Mouse (Mus musculus) gastrocnemius, postnatal 4 days (tissue): ENCODE measurements around the gene Isyna1. TPM values are rescaled to one million over a fixed set of nuclear protein-coding genes. Genes with fewer than 3 reads are reported as not detected.

Experiments
- DNase-seq, 2 experiments: peaks; one replicate each; pipeline ENCODE4 v3.0.0; 2021 to 2022; ENCODE audit warnings: low spot score in 2 of 2, mixed read lengths in 2 of 2
- total RNA-seq, 2 experiments: library from RNA; stranded (reverse); gene quantifications; 2 replicates each; pipeline ENCODE4 v1.2.3; 2021

Isyna1 gene
- total RNA-seq, 2 experiments from 2014 or later = 22.8 to 31.3 TPM

DNA sequence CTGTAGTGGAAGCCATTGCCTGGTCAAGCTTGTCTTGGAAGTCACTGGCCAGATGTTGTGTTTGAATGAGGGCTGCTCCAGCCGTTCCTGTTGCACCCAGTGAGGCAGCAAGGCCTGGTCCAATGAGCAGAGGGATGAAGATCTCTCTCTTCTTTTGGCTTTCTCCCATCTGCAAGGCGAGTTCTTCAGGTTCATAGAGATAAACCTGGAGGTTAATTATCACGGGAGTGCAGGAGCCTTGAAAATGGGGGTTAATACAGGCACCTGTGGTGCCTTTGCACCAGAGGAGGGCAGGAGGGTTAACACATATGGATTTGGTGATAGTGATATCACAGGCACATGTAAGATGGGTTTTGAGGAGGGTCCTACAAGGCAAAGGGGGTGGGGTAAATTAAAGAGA lies 28.0 kb downstream of the Isyna1 start:
- no peak for DNase-seq

DNA sequence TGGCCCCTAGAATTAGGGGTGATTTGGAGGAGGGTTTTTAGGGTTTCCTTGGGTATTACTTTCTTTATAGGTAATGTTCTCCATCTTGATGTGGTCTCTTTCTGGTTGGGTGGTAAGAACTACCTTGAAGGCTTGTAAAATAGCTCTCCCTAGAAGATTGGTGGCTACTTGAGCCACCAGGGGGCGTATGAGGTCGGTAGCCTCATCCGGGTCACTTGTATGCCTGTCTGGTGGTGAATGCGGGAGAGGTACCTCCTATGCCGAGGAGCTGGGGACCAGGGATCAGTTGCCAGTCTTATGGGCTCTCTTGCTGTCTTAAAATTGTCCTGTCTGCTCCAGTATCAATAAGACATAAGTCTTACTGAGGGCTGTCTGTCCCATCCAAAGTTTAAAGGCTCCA lies 30.9 kb downstream of the Isyna1 start:
- peak in 1 of 2 experiments; percentile 57 for DNase-seq

DNA sequence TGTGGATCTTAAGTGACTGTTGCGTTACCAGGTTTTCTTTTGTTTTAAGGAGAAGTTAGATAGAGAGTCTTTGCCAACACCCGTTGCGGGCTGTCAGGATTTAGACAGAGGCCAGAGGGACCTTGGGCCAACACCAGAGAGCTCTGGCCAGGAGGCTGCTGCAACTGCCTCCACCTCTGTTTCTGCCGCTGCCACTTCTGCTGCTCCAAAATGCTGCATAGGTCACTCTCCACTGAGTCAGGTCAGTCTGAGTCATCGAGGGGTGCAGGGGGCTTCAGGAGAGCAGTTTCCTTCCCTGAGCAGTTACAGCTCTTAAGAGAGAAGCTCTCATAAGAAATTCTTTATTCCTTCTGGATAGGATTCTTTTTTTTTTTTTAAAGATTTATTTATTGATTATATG lies 32.9 kb downstream of the Isyna1 start:
- no peak for DNase-seq

DNA sequence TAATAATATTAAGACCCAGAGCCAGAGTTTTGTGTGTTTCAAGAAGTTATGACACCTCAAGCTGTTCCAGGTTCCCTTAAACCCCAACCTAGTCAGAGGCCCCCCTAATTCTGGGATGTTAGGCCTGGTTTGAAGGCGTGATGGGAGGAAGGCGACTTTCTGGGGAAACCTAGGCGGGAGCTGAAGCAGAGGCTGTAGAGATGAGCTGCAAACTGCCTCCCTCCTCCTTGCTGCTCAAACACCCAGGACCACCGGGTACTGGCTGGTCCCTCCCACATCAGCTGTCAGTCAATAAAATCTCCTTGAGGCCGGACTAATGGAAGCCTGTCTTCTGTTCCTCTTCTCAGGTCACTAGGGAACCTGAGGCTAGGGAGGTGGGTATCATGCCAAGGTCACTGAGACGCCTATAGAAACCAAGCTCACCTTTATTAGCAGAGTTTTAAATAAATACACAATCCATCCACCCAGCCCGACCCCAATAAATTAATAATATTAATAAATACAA lies 34.9 kb downstream of the Isyna1 start:
- DNase-seq = no peak

DNA sequence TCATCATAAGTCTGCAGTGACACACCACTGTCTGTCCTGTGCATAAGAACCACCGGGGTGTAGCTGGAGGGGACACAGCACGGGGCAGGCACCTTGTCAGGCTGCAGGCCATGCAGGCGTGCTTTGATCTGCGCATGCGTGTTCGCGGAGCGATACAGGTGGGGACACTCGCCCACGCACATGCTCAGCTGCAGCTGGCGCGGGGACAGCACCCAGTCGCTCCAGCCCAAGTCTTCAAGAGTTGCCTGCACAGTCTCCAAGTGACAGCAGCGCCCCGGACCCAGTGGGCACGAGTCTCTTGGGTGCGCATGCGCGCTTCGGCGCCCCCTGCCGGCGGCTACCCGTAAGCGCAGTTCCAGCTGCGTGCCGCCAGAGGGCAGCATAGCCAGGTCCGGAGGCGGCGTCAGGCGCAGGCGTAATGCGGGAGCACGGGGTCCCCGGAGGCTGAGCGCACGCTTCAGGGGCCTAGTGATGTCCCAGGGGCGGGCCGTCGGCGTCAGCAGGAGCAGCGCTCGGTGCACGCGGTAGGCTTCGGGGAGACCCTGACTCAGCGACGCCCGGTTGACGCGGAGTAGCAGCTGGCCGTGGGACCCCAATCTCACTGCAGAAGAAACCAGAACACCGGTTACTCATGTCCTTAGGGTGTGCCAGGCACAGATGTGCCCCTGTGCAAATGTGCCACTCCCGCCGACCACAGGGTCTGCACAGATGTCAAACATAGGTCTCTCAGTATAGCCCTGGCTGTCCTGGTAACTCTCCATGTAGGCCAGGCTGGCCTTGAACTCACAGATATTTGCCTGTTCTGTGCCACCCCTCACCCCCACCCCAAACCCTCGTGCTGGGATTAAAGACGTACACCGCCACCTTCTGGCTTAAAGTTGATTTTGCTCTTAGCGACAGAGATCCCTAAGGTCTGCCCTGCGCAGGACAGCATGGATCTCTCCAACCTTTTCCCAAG lies 35.7 kb downstream of the Isyna1 start:
- DNase-seq = peak; percentile 73 to 85

DNA sequence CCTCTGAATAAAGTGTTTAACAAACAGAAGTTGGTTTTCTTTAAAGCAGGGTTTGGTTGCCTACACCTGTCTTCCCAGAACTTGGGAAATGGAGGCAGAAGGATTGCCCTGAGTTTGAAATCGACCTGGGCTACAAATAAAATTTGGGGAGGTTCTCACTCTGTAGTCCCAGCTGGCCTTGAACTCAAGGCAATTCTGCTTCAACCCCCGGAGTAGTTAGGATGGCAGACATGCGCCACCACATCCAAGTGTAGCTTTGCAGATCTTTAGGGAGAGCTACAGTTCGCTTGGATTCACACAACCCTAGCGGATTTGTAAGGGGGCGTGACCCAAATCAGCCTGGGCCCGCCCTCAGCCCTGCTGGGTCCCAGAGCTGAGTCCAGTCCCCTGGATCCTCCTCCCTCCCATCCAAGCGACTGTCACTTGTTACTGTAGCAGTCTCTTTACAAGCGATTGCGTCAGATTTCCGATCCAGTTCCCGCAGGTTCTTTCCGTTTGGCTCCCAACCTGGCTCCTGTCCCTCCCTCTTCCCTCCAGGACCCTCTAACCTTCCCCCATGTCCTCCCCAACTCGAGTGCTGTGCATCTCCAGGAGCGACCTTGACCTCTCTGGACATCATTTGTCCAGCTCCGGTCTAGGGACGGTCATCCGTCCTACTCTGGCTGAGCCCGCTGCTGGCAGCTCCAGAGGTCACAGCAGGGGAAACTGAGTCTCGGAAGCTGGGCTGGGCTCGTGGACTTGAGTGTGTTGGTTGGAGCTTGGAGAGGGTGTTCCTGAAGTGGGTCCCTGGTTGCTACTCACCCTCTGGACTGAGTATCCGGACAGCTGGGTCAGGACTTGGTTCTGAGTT lies 36.6 kb downstream of the Isyna1 start:
- DNase-seq = peak in 1 of 2 experiments; percentile 59

DNA sequence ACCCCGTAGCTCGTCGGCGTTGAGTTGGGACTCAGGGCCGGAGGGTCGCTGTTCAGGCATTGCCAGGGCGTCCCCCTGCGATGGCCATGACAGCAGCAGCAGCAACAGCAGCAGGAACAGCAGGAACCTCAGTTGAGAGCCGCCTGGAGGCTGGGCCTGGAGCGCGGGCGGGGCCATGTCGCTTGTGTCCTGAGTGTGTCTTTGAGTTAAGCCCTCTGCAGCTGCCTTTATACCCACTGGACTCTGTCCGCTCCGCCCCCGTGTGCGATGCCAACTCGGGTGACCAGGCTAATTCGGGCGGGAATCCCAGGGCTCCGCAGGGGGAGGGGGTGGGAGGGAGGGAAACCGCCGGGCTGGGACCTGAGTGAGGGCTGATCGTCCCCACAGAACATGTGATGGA lies 37.3 kb downstream of the Isyna1 start:
- no peak for DNase-seq

DNA sequence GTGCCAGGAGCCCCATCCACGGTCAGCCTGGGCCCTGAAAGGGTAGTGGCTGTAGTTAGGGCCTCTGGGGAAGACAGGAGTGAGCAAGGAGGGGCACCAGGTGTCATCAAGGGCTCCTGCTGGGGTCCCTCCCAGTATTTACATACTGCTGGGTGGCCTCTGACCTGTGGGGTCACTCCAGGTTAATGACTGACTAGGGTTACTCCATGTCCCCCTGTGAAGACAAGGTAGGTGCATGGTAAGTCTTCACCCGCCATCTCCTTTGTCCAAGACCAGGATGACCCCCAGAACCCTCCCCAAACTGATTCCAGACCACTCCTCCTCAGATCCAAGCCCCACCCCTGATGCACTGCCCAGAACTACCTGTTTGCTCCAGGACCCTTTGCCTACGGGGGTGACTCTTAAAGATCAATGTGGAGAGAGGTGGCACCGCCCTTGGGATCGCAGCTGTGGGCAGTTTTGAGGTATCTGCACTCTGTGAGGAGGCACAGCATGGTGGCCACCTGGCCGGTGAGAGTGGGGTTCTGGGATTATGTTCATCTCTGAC lies 38.2 kb downstream of the Isyna1 start, which contains the start of gene Gdf15:
Gdf15 (minus strand) TSS at position 111 of the 547 bp plus-strand sequence.
- DNase-seq = no peak

DNA sequence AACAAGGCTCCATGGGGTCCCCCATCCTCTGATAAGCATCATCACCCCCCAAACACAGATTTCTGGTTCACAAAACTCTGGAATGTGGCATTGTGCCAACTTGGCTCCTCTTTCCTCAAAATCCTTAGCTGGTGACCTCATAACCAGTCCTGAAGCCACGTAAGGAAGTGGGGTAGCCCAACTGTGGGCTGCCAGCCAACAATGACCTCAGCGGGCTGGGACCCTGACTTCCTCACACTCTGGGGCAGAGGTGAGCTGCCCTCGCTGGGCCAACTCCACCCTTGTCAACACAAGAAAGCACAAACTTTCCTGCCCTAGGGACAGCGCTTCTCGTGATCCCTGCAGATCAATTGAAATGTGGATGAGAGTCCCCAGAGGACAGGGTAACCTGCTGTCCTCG lies 39.9 kb downstream of the Isyna1 start:
- DNase-seq = peak in 1 of 2 experiments; percentile 67

DNA sequence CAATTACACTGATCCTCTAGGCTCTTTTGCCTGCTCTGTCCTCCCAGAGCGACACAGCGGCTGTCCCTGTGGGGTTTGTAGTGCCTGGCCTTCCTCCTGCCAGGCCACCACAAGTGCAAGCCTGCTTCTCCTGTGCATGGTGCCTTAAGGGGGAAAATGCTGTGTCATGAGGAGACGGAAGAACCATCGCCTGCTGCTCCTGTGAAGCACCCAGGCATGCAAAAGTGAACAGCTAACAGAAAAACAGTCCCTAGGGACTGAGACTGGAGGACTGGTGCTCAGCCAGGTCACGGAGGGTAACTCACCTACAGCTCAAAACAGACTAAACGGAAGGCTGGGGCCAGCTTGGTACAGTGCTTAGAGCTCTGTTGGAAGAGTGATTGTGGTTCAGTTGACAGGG lies 41.4 kb downstream of the Isyna1 start:
- DNase-seq = no peak

DNA sequence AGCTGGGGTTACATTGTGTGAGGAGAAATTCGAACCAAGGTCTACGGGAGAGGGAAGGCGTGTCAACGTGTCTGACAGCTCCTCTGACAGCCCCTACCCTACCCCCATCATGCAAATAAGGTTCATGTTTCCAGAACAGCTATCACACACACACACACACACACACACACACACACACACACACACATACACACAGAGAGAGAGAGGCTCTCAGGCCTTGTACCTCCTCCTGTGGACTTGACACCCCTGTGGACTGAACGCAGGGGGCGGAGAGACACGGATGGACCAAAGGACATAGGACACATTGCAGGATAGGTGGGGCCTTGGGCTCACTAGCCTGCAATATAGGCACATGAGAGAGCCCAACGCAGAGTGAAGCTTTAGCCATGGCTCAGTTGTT lies 42.7 kb downstream of the Isyna1 start:
- DNase-seq = no peak

DNA sequence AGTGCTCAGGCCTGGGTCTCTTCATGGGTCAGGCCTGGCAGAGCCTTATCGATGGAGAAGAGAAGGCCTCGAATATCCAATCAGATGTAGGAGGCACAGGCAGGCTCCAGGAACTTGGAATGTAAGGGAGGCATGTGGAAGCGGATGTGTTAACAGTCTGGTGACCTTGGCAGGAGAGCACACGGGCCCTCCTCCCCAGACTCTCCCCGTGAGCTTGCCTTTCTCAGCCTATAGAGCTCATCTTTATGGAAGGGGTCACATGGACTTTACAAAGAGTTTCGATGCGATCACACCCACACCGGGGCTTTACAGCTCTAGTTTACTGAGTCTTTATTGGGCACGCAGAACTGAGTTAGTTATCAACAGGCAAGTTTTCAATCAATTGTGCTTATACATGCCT lies 44.6 kb downstream of the Isyna1 start:
- DNase-seq = no peak

DNA sequence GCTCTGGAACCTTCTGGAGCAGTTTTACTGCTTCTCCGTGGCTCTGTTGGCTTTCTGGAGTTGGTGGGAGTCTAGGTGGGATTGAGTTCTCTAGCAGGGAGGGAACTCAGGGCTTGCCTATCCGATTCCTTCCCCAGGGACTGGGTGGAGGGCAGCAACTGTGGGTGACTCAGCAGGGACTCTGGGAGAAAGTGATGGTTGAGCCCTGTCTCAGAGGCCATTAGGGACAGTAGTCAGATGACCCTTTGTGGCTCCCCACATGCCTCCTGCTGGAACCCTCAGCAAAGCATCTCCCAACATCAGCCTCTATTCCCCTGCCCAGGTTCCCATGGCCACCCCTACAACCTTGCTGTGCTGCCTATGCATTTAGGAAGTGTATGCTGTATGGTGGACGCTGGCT lies 48.8 kb downstream of the Isyna1 start:
- DNase-seq = no peak

DNA sequence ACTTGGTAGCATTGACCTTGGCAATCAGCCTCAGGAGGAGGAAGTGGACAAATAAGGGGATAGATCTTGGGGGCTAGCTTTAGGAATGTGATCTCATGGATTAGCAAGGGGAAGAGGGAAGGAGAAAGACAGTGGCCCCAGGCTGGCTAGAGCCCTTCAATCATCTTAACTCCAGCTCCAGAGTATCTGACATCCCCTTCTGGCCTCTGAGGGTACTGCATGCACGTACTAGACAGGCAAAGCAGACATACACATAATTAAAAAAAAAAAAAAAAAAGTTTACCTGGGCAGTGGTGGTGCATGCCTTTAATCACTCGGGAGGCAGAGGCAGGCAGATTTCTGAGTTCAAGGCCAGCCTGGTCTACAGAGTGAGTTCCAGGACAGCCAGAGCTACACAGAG lies 49.9 kb downstream of the Isyna1 start:
- no peak for DNase-seq

DNA sequence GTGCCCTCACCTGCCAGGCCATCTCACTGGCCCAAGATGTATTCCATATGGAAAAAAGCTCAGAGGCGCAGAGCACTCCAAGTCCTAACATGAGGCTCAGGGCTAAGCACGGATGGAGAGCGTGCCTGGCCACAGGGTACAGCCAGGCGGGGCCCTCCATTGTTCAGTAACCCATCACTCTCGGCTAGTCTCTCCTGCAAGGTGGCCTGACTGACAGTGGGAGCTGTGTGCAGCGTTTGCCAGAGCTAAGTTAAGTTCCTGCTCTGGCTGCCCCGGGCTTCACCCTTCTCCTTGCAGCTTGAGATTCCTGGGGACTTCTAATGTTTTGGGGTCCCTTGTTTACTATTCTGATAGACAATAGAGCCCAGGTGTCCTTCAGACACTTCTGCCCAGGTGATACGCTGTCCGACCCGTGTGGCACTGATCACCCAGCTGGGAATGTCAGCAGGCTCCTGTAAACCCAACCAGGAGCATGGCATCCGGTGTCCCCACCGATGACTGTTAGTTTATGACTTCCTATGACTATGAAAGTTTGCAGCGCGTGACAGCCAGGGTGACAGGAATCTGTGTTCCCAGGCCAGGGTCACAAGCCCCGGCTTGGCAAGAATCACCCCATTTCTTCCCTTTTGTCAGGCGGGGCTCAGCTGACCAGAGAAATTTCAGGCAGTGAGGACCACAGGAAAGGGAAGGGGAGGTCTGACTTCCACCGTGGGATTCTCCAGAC lies 51.5 kb downstream of the Isyna1 start:
- no peak for DNase-seq

DNA sequence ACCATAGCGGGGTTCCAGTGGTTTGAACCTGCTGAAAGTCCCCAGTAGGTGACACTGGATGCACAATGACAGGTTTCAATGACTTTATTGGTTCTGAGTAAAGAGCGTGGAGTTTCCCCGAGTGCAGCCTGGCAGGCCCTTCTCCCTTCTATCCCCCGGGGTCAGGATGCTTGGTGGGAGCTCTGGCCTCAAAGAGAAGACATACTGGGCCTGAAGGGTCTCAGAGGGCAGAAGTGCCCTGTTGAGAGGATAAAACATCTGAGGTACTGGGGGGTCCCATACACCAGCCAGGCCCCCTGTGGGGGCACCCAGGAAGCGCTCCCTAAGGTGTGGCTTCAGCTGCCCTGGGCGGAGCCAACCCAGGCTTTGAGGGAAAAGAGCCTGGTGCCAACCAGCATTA lies 52.2 kb downstream of the Isyna1 start:
- no peak for DNase-seq

DNA sequence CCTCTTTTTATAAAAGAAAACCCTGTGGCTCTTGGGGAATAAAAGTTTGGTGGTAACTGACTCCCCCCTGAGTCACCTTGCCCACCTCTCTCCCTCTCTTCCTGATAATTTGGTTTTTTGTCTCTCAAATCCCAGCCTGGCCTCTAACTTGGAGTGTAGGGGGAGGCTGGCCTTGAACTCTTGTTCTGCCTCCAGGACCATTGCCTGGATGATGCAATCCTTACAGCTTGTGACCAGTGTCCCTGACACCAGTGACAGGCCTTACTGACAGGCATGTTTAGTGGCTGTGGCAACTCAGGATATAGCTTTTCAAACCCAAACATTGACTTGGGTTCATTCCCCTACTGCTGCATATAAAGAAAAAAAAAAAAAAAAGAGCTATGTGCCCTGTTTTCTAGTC lies 52.6 kb downstream of the Isyna1 start:
- no peak for DNase-seq
